Mouse (Mus musculus): ENCODE measurements at regions not wholly inside any gene's neighbourhood (a gene's known extent, or its start where the extent isn't known, plus 50 kb on each side); places are given as distances from the start of the nearest gene placed in this dataset.

DNA sequence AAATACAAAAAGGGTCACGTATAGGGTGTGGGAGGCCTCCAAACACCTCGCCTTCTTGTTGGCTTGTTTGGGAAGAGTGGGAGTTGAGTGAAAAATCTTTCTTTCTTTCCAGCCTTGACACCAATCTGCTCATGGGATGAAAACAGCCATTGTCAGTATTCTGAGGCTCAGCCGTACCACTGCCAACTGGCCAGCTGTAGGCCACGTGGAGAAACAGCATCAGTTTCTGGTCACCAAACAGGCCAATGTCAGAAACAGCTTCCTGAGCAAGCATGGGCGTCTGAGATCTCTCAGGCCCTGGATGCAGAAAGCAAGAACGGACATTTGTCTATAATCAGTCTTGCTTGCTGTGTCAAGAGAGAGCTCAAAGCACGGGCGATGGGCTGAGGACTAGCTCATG is 173.2 kb downstream of the Bcl2l11 start:
- in situ Hi-C loops (cut with MboI, MseI) = no loop called here

DNA sequence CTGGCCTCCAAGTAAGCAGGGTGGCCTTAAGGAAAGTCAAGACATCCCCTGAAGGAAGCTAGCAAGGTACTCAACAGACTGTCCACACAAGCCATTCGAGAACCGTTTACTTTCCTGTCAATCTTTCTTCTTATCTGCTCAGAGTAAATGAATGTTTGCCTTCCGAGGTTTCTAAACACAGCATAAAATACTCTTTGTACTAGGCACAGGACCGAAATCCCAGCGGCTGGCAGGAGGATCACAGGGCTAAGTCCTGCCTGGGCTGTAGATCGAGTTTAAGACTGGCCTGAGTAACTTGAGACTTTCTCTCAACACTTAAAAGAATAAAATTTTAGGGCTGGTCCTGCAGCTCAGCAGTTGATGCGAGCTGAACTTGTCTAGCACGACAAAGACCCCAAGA is 175.9 kb downstream of the Bcl2l11 start:
- in situ Hi-C loops (cut with MboI, MseI) = no loop called here

DNA sequence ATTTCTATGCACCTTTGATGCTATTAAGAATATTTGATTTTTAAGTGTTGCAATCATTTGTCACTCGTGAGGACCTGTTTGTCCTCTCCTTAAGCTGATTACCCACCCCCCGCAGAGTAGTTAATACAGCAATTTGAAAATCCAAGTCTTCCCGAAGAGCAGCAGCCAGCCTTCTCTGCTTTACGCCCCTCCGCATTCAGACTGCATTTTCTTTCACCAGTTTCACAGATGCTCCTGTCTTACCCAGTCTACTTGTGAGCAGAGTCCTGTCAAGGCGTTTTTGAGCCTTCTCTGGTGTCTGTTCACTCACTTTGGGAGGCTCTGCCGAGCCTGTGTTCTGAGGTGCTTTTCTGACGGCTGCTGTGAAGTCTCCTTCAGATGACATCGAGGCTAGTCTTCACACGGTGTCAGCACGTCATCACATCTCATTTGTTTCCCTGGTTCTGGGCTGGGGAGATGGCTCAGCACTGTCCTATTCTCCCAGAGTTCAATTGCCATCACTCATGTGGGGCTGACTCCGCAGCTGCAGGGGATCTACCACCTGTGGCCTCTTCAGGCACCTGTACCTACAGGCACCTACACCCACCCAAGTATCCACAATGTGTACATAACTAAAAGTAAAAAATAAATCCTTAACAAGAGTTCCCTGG is 178.3 kb downstream of the Bcl2l11 start:
- in situ Hi-C loops (cut with MboI, MseI) = no loop called here

- in situ Hi-C loops (cut with MboI, MseI) = no loop called here
These were observed 180.9 kb downstream of the Bcl2l11 start for GRCm38 (mm10) chr2:128306693-128307092.

DNA sequence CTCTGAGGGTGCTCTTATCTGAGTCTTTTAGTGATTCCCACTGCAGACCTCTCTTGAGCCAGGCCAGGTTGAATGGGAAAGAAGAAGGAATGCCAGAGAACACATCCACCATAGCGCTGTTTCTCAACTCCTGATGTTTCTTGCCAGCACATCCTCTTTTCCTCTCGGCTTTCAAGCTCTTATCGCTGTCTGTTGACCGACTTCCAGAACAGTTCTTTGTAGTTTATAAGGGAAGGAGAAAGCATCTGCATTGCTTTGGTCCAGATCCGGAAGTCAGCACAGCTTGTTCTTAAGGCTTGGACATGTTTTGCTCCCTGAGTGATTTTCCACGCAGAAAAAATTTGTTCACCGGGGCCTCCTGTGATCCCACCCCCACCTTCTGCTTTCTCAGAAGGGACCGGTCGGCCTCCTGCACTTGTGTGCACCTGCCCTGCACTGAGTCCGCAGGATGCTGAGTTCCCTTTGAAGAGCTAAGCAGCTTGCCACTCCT is 183.7 kb downstream of the Bcl2l11 start:
- in situ Hi-C loops (cut with MboI, MseI) = no loop called here

- in situ Hi-C loops (cut with MboI, MseI) = no loop called here
These were observed 184.2 kb downstream of the Bcl2l11 start for GRCm38 (mm10) chr2:128310081-128310480.

DNA sequence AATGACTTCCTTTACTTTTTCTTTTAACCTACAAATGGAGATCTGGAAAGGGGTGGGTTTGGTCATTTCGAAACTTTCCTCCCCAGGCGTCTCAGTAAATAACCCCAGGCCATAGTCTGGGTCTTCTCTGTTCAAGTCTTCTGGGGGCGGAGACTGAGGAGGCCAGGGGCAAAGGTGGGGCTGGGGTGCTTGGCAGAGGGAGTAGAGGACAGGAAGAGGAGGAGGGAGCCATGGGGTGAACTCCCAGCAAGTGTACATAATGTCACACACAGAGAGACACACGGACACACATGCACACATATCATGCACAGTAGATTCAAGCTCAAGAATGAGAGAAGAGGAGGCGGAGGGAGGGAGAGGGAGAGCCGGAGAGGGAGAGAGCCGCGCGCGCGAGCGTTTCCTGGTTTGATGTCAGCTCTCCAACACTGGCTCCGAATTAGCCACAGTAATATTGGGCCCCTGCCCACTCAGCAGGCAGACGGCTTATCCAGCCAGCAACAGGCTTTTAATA is 186.3 kb downstream of the Bcl2l11 start:
- in situ Hi-C loops (cut with MboI, MseI) = no loop called here

GRCm38 (mm10) chr2:128312659-128313581 is 187.1 kb downstream of the Bcl2l11 start:
- in situ Hi-C loops (cut with MboI, MseI) = no loop called here

GRCm38 (mm10) chr2:128313582-128313918 is 187.7 kb downstream of the Bcl2l11 start:
- in situ Hi-C loops (cut with MboI, MseI) = no loop called here

DNA sequence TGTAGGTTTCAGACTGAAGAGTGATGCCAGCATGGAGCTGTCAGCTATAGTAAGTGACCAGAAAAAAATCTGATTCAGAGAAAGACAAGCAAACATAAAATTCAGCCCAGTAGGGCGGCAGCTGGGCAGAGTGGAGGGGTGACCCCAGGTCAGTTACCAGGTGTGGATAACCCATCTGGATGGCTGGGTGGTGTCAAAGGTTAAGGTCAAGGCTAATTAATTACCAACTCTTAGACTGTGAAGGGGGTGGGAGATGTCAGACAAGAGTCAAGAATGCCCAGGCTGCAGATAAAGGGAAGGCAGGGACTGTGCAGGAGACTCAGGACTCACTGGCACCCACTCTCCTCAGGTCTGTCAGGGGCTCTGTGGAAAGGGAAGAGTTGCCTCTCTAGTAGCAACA is 188.1 kb downstream of the Bcl2l11 start:
- in situ Hi-C loops (cut with MboI, MseI) = no loop called here

DNA sequence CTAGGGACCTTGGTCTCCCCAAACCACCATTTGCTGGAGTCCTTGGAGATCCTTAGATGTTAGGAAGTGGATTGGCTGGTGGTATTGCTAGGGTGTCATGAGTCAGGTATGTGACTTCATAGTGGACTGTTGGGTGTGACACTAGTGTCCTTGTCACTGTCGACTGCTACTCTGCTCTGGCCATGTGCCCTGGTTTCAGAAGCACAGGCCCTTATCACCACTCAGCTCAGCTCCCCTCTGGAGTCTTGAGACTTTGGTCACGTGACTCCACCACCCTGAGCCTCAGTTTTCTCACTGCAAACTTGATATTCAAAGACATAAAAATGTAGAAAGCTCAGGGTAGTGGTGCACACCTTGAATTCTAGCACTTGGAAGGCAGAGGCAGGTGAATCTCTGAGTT is 190.7 kb downstream of the Bcl2l11 start:
- in situ Hi-C loops (cut with MboI, MseI) = no loop called here

DNA sequence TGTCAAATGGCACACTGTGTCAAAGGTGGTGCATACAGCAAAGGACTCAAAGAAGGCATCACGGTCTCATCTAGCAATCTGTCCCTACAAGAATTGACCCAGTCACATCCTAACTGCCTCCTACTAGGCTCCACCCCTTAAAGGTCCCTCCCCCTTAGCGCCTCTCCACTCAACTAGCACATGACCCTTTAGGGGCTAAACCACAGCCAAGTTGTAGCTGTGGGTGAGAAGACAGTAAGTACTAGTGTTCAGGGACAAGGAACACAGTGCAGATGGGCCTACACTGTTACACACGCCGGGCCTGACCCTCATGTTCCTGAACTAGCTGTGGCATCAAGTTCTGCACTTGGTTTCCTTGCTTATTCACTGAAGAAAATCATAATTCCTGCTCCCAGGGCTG is 192.4 kb downstream of the Bcl2l11 start:
- in situ Hi-C loops (cut with MboI, MseI) = no loop called here

- in situ Hi-C loops (cut with MboI, MseI) = no loop called here
These were observed 193.1 kb downstream of the Bcl2l11 start for GRCm38 (mm10) chr2:128318956-128319355.

GRCm38 (mm10) chr2:128321475-128321874 is 195.6 kb downstream of the Bcl2l11 start:
- in situ Hi-C loops (cut with MboI, MseI) = no loop called here

DNA sequence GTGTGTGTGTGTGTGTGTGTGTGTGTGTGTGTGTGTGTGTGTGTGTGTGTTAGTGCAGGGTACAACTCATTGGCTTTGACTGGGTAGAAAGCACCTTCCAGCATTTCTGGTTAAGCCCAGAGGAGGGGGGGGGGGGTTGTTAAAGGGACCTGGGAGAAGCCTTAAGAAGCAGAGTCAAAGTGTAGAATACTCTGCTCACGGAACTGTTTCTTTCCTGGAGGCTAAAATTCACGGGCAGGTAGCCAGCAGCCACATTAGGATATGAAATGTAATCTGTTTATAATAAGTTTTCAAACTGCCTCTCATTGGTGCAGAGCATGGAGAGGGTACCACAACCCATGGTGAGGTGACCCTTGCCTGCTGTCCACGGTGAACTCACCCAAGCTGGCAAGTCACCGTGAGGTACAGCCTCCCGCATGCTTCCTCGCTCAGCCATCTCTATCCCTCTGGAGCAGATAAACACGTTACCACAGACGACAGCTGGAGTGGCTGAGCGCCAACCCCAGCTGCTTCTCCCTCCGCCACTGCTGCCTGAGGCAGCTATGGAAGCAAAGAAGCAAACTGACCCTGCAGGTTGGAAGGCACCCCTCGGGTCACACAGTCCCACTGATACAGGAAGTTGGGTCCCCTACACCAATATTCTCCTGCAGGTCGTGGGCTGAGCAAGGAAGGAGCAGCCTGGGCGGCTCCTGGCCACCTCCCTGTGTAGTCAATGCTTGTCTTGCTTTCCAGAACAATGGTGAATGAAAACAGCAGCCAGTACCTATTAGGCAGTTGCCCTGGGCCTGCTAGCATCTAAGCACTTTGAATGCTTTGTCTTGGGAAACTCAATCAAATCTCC is 198.6 kb downstream of the Bcl2l11 start:
- in situ Hi-C loops (cut with MboI, MseI) = no loop called here

DNA sequence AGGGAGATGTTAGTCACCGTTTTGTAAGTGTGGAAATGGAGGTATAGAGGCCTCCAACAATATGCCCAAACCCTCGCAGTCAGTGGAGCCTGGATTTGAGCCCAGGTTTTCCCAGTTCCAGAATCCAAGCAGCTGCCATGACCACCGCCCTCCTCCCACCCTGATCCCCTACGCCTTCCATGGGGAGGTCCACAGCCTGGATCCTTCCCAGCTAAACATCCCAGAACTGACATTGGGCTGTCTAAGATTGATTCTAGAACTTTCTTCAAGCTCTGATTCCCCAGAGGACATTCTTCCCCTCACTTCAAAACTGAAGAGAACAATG is 199.2 kb downstream of the Bcl2l11 start:
- in situ Hi-C loops (cut with MboI, MseI) = no loop called here

DNA sequence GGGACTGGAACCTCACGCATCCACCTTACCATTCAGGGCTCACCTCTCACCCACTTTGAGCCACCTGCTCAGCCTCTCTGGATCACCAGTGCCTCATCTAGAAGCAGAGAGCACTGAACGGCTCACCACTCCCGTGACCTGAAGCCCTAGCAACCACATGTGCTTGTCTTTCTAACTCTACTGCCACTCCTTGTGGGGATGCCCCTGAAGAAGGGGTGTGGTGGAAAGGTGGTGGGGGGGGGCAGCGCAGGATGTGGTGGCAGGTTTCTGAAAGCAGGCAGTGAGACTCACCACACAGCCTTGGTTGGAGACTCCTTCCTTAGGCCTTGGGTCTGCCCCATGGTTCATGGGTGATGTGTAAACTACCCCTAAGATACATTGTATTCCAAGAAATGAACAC is 199.6 kb downstream of the Bcl2l11 start:
- in situ Hi-C loops (cut with MboI, MseI) = no loop called here

DNA sequence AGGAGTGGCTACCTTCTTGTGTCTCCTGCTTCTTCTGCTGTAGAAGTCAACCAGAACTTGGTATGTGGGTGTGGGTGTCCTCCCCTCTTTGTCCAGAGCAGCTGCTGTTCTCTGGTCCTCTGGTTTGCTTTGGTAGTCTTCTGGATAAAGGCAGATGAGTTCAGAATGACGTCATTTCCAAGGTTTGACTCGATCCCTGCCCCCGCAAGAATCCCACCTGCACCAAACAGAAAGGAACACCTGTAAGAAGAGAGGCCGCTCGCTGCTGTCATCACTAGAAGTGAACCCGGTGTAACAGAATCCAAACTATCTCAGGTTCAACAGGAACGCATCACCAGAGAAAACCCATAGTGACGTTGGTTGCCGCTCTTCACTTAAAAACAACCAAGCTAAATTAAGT is 205.0 kb downstream of the Bcl2l11 start:
- in situ Hi-C loops (cut with MboI, MseI) = no loop called here

DNA sequence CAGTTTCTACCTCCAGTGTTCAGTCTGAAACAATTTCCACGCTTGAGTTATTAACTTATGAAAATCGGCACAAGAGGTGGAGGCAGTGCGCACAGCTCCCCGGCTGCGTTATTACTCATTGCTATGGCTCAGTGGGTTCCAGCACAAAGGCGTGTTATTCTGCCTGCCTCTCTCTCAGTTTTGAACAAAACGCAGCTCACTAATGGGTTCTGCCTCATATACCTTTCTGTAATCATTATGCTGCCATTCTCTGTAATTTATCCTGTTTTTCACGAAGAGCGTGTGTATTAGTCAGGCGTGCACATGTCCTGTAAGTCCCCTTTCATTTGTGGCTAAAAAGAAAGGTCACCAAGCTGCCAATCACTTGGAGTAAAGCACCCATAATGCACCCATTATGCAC is 205.4 kb downstream of the Bcl2l11 start:
- in situ Hi-C loops (cut with MboI, MseI) = no loop called here

- in situ Hi-C loops (cut with MboI, MseI) = no loop called here
These were observed 205.8 kb downstream of the Bcl2l11 start for GRCm38 (mm10) chr2:128331681-128332080.

DNA sequence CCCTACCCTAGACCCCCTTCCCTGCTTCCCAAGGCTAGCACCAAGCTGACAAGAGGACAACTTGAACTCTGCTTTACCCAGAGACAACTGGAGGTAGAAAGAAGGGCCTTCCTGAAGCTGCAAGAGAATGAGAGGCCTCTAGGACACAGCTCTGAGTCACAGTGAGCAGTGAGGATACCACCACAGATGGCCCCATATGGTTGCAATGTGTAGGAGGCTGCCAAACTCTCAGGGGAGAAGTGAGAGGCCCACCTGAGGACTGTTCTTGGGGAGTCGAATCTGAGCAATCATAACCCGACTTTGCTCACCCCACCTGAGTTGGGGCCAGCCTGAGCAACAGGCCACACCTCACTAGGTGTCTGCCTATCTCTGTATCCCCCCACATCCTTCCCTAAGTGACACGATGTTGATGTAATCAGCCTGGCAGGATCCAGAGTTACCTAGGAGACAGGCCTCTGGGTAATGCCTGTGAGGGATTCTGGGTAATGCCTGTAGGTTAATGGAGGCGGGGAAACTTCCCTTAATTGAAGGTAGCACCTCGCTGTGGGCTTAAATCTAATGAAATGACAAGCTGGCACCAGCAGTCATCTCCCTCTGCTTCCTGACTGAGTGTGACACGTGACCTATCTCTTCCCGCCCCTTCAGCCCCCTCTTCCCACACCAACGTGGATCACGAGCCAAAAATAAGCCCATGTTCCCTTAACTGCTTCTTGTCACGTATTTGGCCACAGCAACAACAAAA is 207.7 kb downstream of the Bcl2l11 start:
- in situ Hi-C loops (cut with MboI, MseI) = no loop called here

DNA sequence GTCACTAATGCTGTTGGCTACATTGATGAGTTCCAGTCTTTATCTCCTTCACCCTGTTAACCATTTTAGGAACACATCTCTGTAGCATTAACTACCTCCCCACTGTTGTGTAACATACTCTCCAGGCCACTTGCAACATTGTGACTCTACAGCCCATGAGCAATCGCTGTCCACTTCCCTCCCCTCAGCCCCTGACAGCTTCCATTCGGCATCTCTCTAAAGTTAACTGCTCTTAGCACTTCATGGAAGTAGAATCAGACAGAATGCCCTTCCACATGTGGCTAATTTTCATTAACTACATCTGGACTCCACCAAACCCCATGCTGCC is 208.3 kb downstream of the Bcl2l11 start:
- in situ Hi-C loops (cut with MboI, MseI) = no loop called here

Data from regulatory T cell (primary cell).